Mouse (Mus musculus) gastrocnemius, postnatal 10 days (tissue): ENCODE measurements around the gene Egln2. TPM values are rescaled to one million over a fixed set of nuclear protein-coding genes. Genes with fewer than 3 reads are reported as not detected.
A peak's percentile ranks its signal among the peaks of the same experiment; 100 is the strongest.

Experiments used
- DNase-seq: peaks from one replicate; pipeline ENCODE4 v3.0.0; 2021; ENCODE audit warnings: mixed read lengths
- microRNA-seq, 2 experiments: library from miRNA; unstranded; fragments of <30 nt; microRNA quantifications; one replicate each; pipeline ENCODE4 v1.2.0; 2021
- total RNA-seq, 2 experiments: library from RNA; stranded (reverse); gene quantifications; 2 replicates each; pipeline ENCODE4 v1.2.3; 2021

Gene Egln2
- total RNA-seq, 2 experiments from 2014 or later: 83.9 to 91.4 TPM

- DNase-seq: peak; percentile 66
Observed at GRCm38 (mm10) chr7:27132588-27132987, 34.0 kb downstream of the Egln2 start.

GRCm38 (mm10) chr7:27131387-27131786 lies 35.2 kb downstream of the Egln2 start:
- no peak for DNase-seq

- DNase-seq: no peak
Observed at GRCm38 (mm10) chr7:27130521-27131370, 35.9 kb downstream of the Egln2 start.

GRCm38 (mm10) chr7:27129811-27130210 lies 36.8 kb downstream of the Egln2 start:
- no peak for DNase-seq

GRCm38 (mm10) chr7:27128946-27129345 lies 37.7 kb downstream of the Egln2 start:
- DNase-seq: no peak

GRCm38 (mm10) chr7:27128162-27128561 lies 38.4 kb downstream of the Egln2 start:
- no peak for DNase-seq

GRCm38 (mm10) chr7:27124969-27125368 lies 41.6 kb downstream of the Egln2 start:
- no peak for DNase-seq

GRCm38 (mm10) chr7:27124305-27124832 lies 42.2 kb downstream of the Egln2 start:
- DNase-seq: no peak

GRCm38 (mm10) chr7:27119676-27120075 lies 46.9 kb downstream of the Egln2 start, which contains the start of gene Cyp2f2:
TSS of gene Cyp2f2 (plus strand) at chr7:27119909.
- no peak for DNase-seq

- no peak for DNase-seq
Observed at GRCm38 (mm10) chr7:27118033-27118511, 48.5 kb downstream of the Egln2 start.

- no peak for DNase-seq
Observed at GRCm38 (mm10) chr7:27111987-27112386, 54.6 kb downstream of the Egln2 start.

GRCm38 (mm10) chr7:27111038-27111437 lies 55.6 kb downstream of the Egln2 start:
- no peak for DNase-seq

- no peak for DNase-seq
Observed at GRCm38 (mm10) chr7:27110327-27110726, 56.3 kb downstream of the Egln2 start.

Small RNAs within 50 kb of the gene (microRNA-seq; reads per million reads assigned to microRNA genes)
- 0 to 0.32 reads per million in 2 experiments for gene Mir1191
- gene Mir3101: 0.25 to 0.32 reads per million in 2 experiments

Other genes starting within 250 kb of the Egln2 start
- gene Cyp2a22, start 227.4 kb downstream of the Egln2 start, total RNA-seq: not detected
- gene Cyp2a12, start 137.7 kb downstream of the Egln2 start, total RNA-seq: under 1 TPM in 1 of 2 experiments, not detected in 1; 0.20 TPM
- under 1 TPM in 1 of 2 experiments, not detected in 1; 0.28 TPM for gene Cyp2f2, start 46.9 kb downstream of the Egln2 start, total RNA-seq
- not detected for gene Cyp2t4, start 13.1 kb downstream of the Egln2 start, total RNA-seq
- 10 to 100 TPM; 22.7 to 25.2 TPM for gene Rab4b, start 12.1 kb upstream of the Egln2 start, total RNA-seq
- not detected for gene Gm21983, start 14.3 kb upstream of the Egln2 start, total RNA-seq
- not detected for gene Mia, start 14.4 kb upstream of the Egln2 start, total RNA-seq
- 10 to 100 TPM in 1 of 2 experiments, 1 to 10 TPM in 1; 9.2 to 13.3 TPM for gene BC024978, start 29.0 kb upstream of the Egln2 start, total RNA-seq
- gene Snrpa, start 29.5 kb upstream of the Egln2 start, total RNA-seq: 10 to 100 TPM; 38.8 to 42.1 TPM
- gene Itpkc, start 61.9 kb upstream of the Egln2 start, total RNA-seq: 1 to 10 TPM; 4.3 to 6.3 TPM
- 1 to 10 TPM; 4.2 to 6.4 TPM for gene Coq8b, start 66.2 kb upstream of the Egln2 start, total RNA-seq
- gene Numbl, start 91.6 kb upstream of the Egln2 start, total RNA-seq: 10 to 100 TPM; 14.7 to 17.0 TPM
- 100 to 1,000 TPM; 131 to 165 TPM for gene Ltbp4, start 170.9 kb upstream of the Egln2 start, total RNA-seq
- gene Shkbp1, start 189.2 kb upstream of the Egln2 start, total RNA-seq: 1 to 10 TPM; 6.1 to 8.1 TPM
- not detected for gene Gm20479, start 190.6 kb upstream of the Egln2 start, total RNA-seq